Mouse (Mus musculus) lung, adult 2 months (tissue): ENCODE measurements around the gene Usb1.

Source experiments
- CTCF ChIP-seq: fragments of 200-500 bp; IDR thresholded peaks from 2 replicates; pipeline ENCODE4 v1.5.1; 2011; ENCODE audit warnings: mild to moderate bottlenecking, low read length, control low read depth; ENCODE audit not compliant: insufficient read depth
- POLR2A ChIP-seq: fragments of 200-500 bp; IDR thresholded peaks from 2 replicates; pipeline ENCODE4 v1.6.1; 2011; ENCODE audit warnings: low read depth, mild to moderate bottlenecking, control low read depth, low read length, borderline replicate concordance; ENCODE audit errors: extremely low read depth

DNA sequence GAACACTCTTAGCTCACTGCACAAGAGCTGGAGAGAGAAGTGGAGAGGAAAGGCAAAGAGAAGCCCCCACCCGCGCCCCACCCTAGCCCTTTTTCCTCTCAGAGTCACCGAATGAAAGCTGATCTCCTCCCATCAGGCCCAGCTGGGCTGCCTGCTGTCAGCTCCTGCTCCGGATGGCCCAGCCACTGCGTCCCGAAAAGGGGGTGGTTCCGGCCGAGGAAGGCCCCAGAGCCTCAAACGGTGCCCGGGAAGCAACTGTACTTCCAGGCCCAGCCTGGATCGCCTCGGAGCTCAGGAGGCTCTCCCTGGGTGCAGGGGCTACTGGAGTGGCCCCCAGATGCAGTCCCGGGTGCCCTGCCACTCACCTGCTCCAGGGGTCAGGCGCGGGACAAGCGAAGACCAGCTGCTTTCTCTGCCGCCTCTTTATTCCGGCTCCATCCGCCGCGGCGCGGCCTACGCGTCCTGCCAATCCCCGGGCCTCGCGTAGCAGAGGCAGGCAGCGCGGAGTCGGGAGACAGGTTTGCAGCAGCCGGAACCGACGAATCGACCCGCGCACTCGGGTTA is 846 bp upstream of the Usb1 start:
- no peak for TF ChIP-seq CTCF
- TF ChIP-seq POLR2A, result no peak
